Mouse (Mus musculus) spleen, adult 2 months (tissue): ENCODE data around the gene Armc12.

Experiments used
- CTCF ChIP-seq: fragments of 200-500 bp; IDR thresholded peaks from 2 replicates; pipeline ENCODE4 v1.5.1; 2011; ENCODE audit warnings: mild to moderate bottlenecking, inconsistent platforms; ENCODE audit not compliant: insufficient read depth, insufficient read length, insufficient replicate concordance; ENCODE audit errors: extremely low read depth
- POLR2A ChIP-seq: fragments of 200-500 bp; IDR thresholded peaks from 2 replicates; pipeline ENCODE4 v1.6.1; 2011; ENCODE audit warnings: low read depth, low read length, inconsistent platforms

DNA sequence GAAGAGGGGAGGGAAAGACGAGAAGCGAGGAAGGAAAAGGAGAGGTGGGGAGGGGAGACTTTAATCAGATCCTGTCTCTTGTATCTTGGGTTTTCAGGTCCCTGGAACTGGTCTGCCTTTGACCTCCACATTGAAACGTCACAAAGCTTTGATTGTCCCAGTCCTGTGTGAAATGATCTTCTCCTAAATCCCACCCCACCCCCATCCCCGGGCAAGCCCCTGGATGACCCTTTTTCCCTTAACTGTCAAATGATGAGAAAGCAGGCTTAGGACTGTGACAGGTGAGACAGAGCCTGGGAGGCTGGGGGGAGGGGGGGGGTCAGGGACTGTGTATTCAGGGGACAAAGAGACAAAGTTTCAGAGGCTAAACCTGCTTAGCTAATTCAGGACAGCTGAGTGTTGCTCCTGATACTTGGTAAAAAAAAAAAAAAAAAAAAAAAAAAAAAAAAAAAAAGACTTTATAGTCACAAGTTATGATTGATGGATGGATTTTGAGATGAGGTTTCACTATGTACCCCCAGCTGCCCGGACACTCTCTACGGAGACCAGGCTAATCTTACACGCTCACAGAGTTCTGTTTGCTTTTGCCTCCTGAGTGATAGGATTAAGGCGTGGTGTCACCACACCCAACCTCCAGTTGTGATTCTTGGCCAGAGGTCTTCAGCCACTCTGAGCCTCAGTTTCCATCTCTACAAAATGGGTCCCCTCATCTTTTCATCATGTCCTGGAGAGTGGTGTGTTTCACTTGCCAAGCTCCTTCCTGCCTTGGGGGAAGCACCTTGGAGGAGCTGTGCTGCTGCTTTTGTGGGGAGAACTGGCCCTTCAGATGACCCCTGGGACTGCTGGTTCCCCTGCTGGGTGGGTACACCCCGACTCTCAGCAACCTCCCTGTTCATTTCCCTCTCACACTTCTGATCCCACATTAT is 18.7 kb upstream of the Armc12 start:
- TF ChIP-seq CTCF (no peak), POLR2A (no peak)
